Mouse (Mus musculus) limb, embryonic 10.5 days (tissue): ENCODE measurements around the gene Pabpn1. TPM values are rescaled to one million over a fixed set of nuclear protein-coding genes. Genes with fewer than 3 reads are reported as not detected.

ENCODE experiments used
- DNase-seq: peaks from one replicate; pipeline ENCODE4 v3.0.0-alpha.2; 2017; ENCODE audit warnings: low spot score
- H3K27ac ChIP-seq: fragments of 300-500 bp; sonication (generic); 2 replicates; pipeline ENCODE4 v1.5.1; 2016; ENCODE audit warnings: mild to moderate bottlenecking
- H3K27me3 ChIP-seq: fragments of 300-500 bp; sonication (generic); 2 replicates; pipeline ENCODE4 v1.6.1; 2016; ENCODE audit warnings: low read depth, mild to moderate bottlenecking; ENCODE audit not compliant: poor library complexity, severe bottlenecking
- H3K36me3 ChIP-seq: fragments of 300-500 bp; sonication (generic); 2 replicates; pipeline ENCODE4 v1.6.1; 2016; ENCODE audit warnings: mild to moderate bottlenecking, moderate library complexity
- H3K4me1 ChIP-seq: fragments of 300-500 bp; sonication (generic); 2 replicates; pipeline ENCODE4 v1.6.1; 2016
- H3K4me3 ChIP-seq: fragments of 300-500 bp; sonication (generic); 2 replicates; pipeline ENCODE4 v1.5.1; 2016; ENCODE audit warnings: mild to moderate bottlenecking, moderate library complexity
- H3K9me3 ChIP-seq: fragments of 300-500 bp; sonication (generic); replicated peaks from 2 replicates; pipeline ENCODE4 v1.6.1; 2016; ENCODE audit warnings: mild to moderate bottlenecking
- WGBS: fragments of 180-500 bp; shearing (Covaris S2); methylation state at CpG from one replicate; pipeline ENCODE4 v1.1.7; 2016; 5-methylcytosine and 5-hydroxymethylcytosine counted together
- polyA plus RNA-seq: library from polyadenylated mRNA; unstranded; fragments of >200 nt; fragmentation: Nextera tagmentation; extraction: Ambion mirVana; gene quantifications from 2 replicates; pipeline ENCODE4 v1.2.1, GENCODE M21; 2016

The Pabpn1 gene
- polyA plus RNA-seq, 1 experiment from 2014 or later = 178 TPM

GRCm38 (mm10) chr14:54874165-54874564 lies 18.1 kb upstream of the Pabpn1 start:
- WGBS = 80% methylated on average over 3 of the region's 3 CpGs

GRCm38 (mm10) chr14:54875844-54876538 lies 16.3 kb upstream of the Pabpn1 start:
- peak overlapping the region; percentile 72 for H3K27ac ChIP-seq
- H3K27me3 ChIP-seq = peaks cover 40% of the 10 kb centered on the region
- DNase-seq = no peak
- H3K36me3 ChIP-seq = no peaks in the 10 kb centered on the region
- no peaks in the 10 kb centered on the region for H3K9me3 ChIP-seq
- H3K4me3 ChIP-seq = peak overlapping the region; percentile 67
- H3K4me1 ChIP-seq = peaks cover 22% of the 10 kb centered on the region
- 2% methylated on average over 36 of the region's 36 CpGs for WGBS

More at GRCm38 (mm10) chr14:54874165-54874564, 18.1 kb upstream of the Pabpn1 start:
- Histone ChIP-seq H3K9me3 (no peaks in the 10 kb centered on the region), H3K36me3 (no peaks in the 10 kb centered on the region), H3K27ac (no peak overlapping the region), H3K4me1 (peaks cover 22% of the 10 kb centered on the region), H3K4me3 (no peak overlapping the region), H3K27me3 (peaks cover 40% of the 10 kb centered on the region)
- DNase-seq = no peak

- Histone ChIP-seq H3K27me3 (peaks cover 40% of the 10 kb centered on the region), H3K4me1 (peaks cover 22% of the 10 kb centered on the region), H3K27ac (peak overlapping the region; percentile 72), H3K4me3 (peak overlapping the region; percentile 67), H3K9me3 (no peaks in the 10 kb centered on the region), H3K36me3 (no peaks in the 10 kb centered on the region)
- peak; percentile 88 for DNase-seq
- under 1% methylated on average over 72 of the region's 72 CpGs for WGBS
Observed at GRCm38 (mm10) chr14:54876539-54877047, 15.7 kb upstream of the Pabpn1 start.

DNA sequence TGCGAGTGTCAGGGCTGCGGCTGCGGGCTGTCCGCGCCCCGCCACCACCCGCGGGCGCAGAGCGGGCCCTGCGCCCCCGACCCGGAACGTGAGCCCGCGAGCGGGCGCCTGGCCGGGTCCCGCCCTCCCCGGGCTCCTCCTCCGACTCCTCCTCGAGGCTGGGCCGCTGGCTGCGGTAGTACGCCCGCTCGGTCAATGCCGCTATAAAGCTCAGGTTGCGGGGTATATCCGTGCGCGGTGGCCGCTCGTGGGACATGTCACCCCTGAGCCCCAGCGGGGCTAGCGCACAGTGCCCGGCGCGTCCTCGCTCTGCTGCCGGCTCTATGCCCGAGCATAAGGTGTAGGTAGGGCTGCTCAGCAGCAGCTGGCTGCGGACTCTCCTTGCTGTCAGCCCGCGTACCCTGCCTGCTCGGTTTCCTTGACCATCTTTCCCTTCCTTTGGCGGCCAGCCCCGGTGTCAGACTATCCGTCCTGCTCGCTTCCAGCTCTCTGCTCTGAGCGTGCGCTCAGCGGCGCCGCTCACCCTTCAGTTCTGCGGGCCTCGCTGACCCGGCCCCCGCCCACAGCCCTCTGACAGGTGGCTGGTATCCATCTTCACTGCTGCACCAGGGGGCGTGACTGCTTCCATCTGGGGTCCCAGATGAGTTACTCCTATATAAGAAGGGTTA lies 15.1 kb upstream of the Pabpn1 start, which contains the start of gene Ppp1r3e:
Gene Ppp1r3e (minus strand): TSS at position 503 of the 668 bp plus-strand sequence.
- under 1% methylated on average over 61 of the region's 61 CpGs for WGBS
- peaks cover 40% of the 10 kb centered on the region for H3K27me3 ChIP-seq
- DNase-seq = peak; percentile 73
- no peaks in the 10 kb centered on the region for H3K36me3 ChIP-seq
- H3K4me1 ChIP-seq = peaks cover 22% of the 10 kb centered on the region
- peak within 1 kb of the TSS; percentile 72 for H3K27ac ChIP-seq
- peak within 1 kb of the TSS; percentile 67 for H3K4me3 ChIP-seq
- no peaks in the 10 kb centered on the region for H3K9me3 ChIP-seq

- Histone ChIP-seq H3K36me3 (peaks cover 16% of the 10 kb centered on the region), H3K27ac (peak within 1 kb of the TSS; percentile 91), H3K4me3 (peak within 1 kb of the TSS; percentile 66), H3K9me3 (no peaks in the 10 kb centered on the region), H3K27me3 (peaks cover 7% of the 10 kb centered on the region), H3K4me1 (peaks cover 28% of the 10 kb centered on the region)
- DNase-seq = peak; percentile 87
- under 1% methylated on average over 22 of the region's 27 CpGs for WGBS
Observed at GRCm38 (mm10) chr14:54883154-54884021, 8.9 kb upstream of the Pabpn1 start, which contains the start of the genes Bcl2l2 and Gm20521. Bcl2l2 (plus strand) TSS chr14:54883377. Gm20521 (plus strand) TSS chr14:54883441.

DNA sequence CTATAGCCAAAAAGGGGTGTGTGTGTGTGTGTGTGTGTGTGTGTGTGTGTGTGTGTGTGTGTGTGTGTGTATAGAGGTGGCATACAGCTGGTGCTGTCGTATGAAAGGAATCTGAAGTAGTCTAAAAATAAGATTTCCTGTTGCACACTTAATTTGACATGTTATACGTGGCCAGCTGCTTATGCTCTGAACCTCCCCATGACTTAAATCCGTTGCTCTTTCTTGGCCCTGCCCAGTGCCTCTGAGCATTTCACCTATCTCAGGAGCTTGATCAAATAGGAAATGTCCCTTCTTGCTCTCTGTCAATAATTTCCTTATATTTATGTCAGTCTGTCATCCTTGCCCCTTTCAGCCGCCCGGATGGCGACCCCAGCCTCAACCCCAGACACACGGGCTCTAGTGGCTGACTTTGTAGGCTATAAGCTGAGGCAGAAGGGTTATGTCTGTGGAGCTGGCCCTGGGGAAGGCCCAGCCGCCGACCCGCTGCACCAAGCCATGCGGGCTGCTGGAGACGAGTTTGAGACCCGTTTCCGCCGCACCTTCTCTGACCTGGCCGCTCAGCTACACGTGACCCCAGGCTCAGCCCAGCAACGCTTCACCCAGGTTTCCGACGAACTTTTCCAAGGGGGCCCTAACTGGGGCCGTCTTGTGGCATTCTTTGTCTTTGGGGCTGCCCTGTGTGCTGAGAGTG lies 8.1 kb upstream of the Pabpn1 start:
- H3K36me3 ChIP-seq = peaks cover 16% of the 10 kb centered on the region
- peaks cover 28% of the 10 kb centered on the region for H3K4me1 ChIP-seq
- H3K27ac ChIP-seq = peak overlapping the region; percentile 91
- WGBS = 24% methylated on average over 21 of the region's 21 CpGs
- H3K9me3 ChIP-seq = no peaks in the 10 kb centered on the region
- DNase-seq = no peak
- H3K27me3 ChIP-seq = no peaks in the 10 kb centered on the region
- peak overlapping the region; percentile 66 for H3K4me3 ChIP-seq

DNA sequence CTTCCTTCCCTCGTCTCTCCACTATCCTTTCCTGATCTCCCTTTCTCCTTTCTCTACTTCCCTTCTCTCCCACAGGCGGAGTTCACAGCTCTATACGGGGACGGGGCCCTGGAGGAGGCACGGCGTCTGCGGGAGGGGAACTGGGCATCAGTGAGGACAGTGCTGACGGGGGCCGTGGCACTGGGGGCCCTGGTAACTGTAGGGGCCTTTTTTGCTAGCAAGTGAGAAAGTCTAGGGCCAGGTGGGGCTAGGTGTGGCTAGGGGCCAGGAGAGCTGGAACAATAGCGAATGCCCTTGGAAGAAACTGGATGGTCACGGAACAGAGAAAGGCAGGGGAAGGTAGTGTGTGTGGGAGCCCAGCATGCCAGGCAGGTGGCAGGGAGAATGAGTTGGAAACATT lies 7.0 kb upstream of the Pabpn1 start:
- H3K4me3 ChIP-seq = no peak overlapping the region

GRCm38 (mm10) chr14:54893651-54894181 lies 1.4 kb downstream of the Pabpn1 start:
- no peaks in the 10 kb centered on the region for H3K9me3 ChIP-seq
- peaks cover 34% of the 10 kb centered on the region for H3K36me3 ChIP-seq
- peaks cover 12% of the 10 kb centered on the region for H3K4me1 ChIP-seq
- WGBS = under 1% methylated on average over 38 of the region's 38 CpGs
- peak; percentile 92 for DNase-seq
- H3K27me3 ChIP-seq = no peaks in the 10 kb centered on the region
- peak overlapping the region; percentile 100 for H3K27ac ChIP-seq
- H3K4me3 ChIP-seq = peak overlapping the region; percentile 98

More for the DNA sequence above, 7.0 kb upstream of the Pabpn1 start:
- Histone ChIP-seq H3K36me3 (peaks cover 16% of the 10 kb centered on the region), H3K27ac (0 out of 2 replicates have a peak overlapping the region, but pooled peaks have one; percentile 91), H3K27me3 (no peaks in the 10 kb centered on the region), H3K4me1 (peaks cover 28% of the 10 kb centered on the region), H3K9me3 (no peaks in the 10 kb centered on the region)
- WGBS = 93% methylated on average over 11 of the region's 11 CpGs
- no peak for DNase-seq

DNA sequence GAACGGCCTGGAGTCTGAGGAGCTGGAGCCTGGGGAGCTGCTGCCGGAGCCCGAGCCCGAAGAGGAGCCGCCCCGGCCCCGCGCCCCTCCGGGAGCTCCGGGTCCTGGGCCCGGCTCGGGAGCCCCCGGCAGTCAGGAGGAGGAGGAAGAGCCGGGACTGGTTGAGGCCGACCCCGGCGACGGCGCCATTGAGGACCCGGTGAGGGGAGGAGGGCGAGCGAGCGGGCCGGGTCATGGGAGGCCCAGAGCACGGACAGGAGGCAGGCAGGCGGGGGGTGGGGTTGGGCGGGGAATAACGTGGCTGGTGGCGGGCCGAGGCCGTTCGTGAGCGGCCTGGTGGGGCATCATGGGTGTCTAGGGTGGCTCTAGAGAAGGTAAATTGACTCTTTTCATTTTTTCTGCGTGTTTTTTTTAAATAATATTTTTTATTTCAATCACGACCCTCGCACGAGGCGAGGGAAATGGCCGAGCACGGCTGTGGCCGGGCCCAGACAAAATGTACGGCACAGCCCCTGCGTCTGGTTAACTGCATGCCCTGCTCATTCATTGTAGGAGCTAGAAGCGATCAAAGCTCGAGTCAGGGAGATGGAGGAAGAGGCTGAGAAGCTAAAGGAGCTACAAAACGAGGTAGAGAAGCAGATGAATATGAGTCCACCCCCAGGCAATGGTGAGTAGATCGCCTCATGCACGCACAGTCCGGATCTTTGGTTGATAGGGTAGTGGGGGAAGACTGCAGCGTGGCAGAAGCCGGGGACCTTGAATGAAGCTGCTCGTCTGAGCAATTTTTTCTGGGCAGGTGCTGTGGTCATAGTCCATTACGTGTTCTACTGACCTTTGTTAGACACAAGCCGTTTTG lies 2.2 kb downstream of the Pabpn1 start:
- WGBS = under 1% methylated on average over 54 of the region's 54 CpGs
- no peaks in the 10 kb centered on the region for H3K27me3 ChIP-seq
- peak overlapping the region; percentile 100 for H3K27ac ChIP-seq
- H3K4me3 ChIP-seq = peak overlapping the region; percentile 98
- peaks cover 40% of the 10 kb centered on the region for H3K36me3 ChIP-seq
- DNase-seq = peak; percentile 78
- H3K4me1 ChIP-seq = peaks cover 12% of the 10 kb centered on the region
- H3K9me3 ChIP-seq = no peaks in the 10 kb centered on the region

GRCm38 (mm10) chr14:54897445-54897844 lies 5.1 kb downstream of the Pabpn1 start:
- 68% methylated on average over 2 of the region's 2 CpGs for WGBS
- Histone ChIP-seq H3K9me3 (no peaks in the 10 kb centered on the region), H3K4me1 (peaks cover 12% of the 10 kb centered on the region), H3K27me3 (no peaks in the 10 kb centered on the region), H3K27ac (no peak overlapping the region), H3K4me3 (no peak overlapping the region), H3K36me3 (peaks cover 42% of the 10 kb centered on the region)
- DNase-seq = no peak

- DNase-seq = peak; percentile 63
- Histone ChIP-seq H3K4me1 (peaks cover 3% of the 10 kb centered on the region), H3K9me3 (no peaks in the 10 kb centered on the region), H3K4me3 (no peak overlapping the region), H3K36me3 (peaks cover 49% of the 10 kb centered on the region), H3K27me3 (no peaks in the 10 kb centered on the region), H3K27ac (no peak overlapping the region)
- WGBS = 3% methylated on average over 3 of the region's 3 CpGs
Observed at GRCm38 (mm10) chr14:54900383-54900782, 8.1 kb downstream of the Pabpn1 start.
